Mouse (Mus musculus): ENCODE measurements around the gene Ola1. TPM values are rescaled to one million over a fixed set of nuclear protein-coding genes. Genes with fewer than 3 reads are reported as not detected.

The Ola1 gene
- polyA plus RNA-seq, 1 experiment: 8.2 TPM

- H3K4me3 ChIP-seq (ENCODE audit: insufficient read depth, low read depth, low read length): no peak overlapping the region
- H3K36me3 ChIP-seq (ENCODE audit: control insufficient read depth, insufficient read depth, low read length): no peaks in the 10 kb centered on the region
- no peak for DNase-seq
- H3K27ac ChIP-seq (ENCODE audit: insufficient read depth, low read depth, low read length): no peak overlapping the region
- H3K4me1 ChIP-seq (ENCODE audit: control insufficient read depth, insufficient read depth, low read length): no peaks in the 10 kb centered on the region
- no peaks in the 10 kb centered on the region for H3K27me3 ChIP-seq (replicated peaks; ENCODE audit: control insufficient read depth, insufficient read depth, low read length)
- WGBS: 91% methylated on average over 2 of the region's 2 CpGs
- TF ChIP-seq POLR2A (IDR thresholded peaks at IDR 0.05; ENCODE audit: low read depth, low read length) (no peak), CTCF (conservative IDR thresholded peaks at IDR 0.05; ENCODE audit: insufficient read depth, insufficient read length, low read depth, low read length) (no peak)
These were observed 161.1 kb downstream of the Ola1 start for GRCm38 (mm10) chr2:73057589-73057988.

- Histone ChIP-seq H3K27me3 (replicated peaks; ENCODE audit: control insufficient read depth, insufficient read depth, low read length) (no peaks in the 10 kb centered on the region), H3K36me3 (ENCODE audit: control insufficient read depth, insufficient read depth, low read length) (no peaks in the 10 kb centered on the region), H3K4me1 (ENCODE audit: control insufficient read depth, insufficient read depth, low read length) (no peaks in the 10 kb centered on the region), H3K27ac (ENCODE audit: insufficient read depth, low read depth, low read length) (no peak overlapping the region), H3K4me3 (ENCODE audit: insufficient read depth, low read depth, low read length) (no peak overlapping the region)
- WGBS: 75% methylated on average over 17 of the region's 17 CpGs
- no peak for DNase-seq
- TF ChIP-seq CTCF (conservative IDR thresholded peaks at IDR 0.05; ENCODE audit: insufficient read depth, insufficient read length, low read depth, low read length): no peak
- TF ChIP-seq POLR2A (IDR thresholded peaks at IDR 0.05; ENCODE audit: low read depth, low read length): no peak
These were observed 162.4 kb downstream of the Ola1 start for GRCm38 (mm10) chr2:73056090-73056956.

DNA sequence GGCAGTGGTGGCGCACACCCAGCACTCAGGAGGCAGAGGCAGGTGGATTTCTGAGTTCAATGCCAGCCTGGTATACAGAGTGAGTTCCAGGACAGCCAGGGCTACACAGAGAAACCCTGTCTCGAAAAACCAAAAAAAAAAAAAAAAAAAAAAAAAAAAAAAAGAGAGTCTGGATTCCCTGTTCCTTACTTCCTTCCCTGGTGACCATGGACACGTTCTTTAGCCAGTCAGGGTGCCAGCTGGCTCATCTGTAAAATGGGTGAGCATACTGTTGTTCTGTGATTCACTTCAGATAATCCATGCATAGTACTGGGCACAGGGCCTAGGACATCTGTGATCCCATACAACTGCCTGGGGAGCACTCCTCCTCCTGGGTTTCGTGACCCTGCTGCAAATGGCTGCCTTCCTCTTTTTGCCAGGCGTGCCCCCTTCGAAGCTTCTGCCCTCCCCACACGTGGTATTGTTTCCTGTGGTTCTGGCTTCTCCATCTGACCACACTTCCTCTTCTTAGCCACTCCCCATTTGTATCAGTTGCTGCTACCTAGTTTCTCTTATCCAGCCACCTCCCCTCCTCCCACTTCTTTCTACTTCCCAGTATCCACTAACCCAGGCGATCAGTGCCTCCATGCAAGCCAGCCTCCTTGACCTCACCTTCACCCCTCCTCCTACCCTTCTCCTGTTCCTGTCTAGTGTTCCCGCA, 164.8 kb downstream of the Ola1 start:
- 71% methylated on average over 9 of the region's 9 CpGs for WGBS
- DNase-seq: peak; percentile 33
- H3K4me3 ChIP-seq (ENCODE audit: insufficient read depth, low read depth, low read length): no peak overlapping the region
- no peaks in the 10 kb centered on the region for H3K4me1 ChIP-seq (ENCODE audit: control insufficient read depth, insufficient read depth, low read length)
- H3K27ac ChIP-seq (ENCODE audit: insufficient read depth, low read depth, low read length): no peak overlapping the region
- no peaks in the 10 kb centered on the region for H3K27me3 ChIP-seq (replicated peaks; ENCODE audit: control insufficient read depth, insufficient read depth, low read length)
- TF ChIP-seq POLR2A (IDR thresholded peaks at IDR 0.05; ENCODE audit: low read depth, low read length): no peak
- no peak for TF ChIP-seq CTCF (conservative IDR thresholded peaks at IDR 0.05; ENCODE audit: insufficient read depth, insufficient read length, low read depth, low read length)
- H3K36me3 ChIP-seq (ENCODE audit: control insufficient read depth, insufficient read depth, low read length): no peaks in the 10 kb centered on the region

GRCm38 (mm10) chr2:73050401-73050800, 168.3 kb downstream of the Ola1 start:
- 92% methylated on average over 8 of the region's 8 CpGs for WGBS
- no peak for TF ChIP-seq POLR2A (IDR thresholded peaks at IDR 0.05; ENCODE audit: low read depth, low read length)
- no peak for TF ChIP-seq CTCF (conservative IDR thresholded peaks at IDR 0.05; ENCODE audit: insufficient read depth, insufficient read length, low read depth, low read length)
- Histone ChIP-seq H3K4me3 (ENCODE audit: insufficient read depth, low read depth, low read length) (no peak overlapping the region), H3K27ac (ENCODE audit: insufficient read depth, low read depth, low read length) (no peak overlapping the region), H3K4me1 (ENCODE audit: control insufficient read depth, insufficient read depth, low read length) (no peaks in the 10 kb centered on the region), H3K36me3 (ENCODE audit: control insufficient read depth, insufficient read depth, low read length) (no peaks in the 10 kb centered on the region), H3K27me3 (replicated peaks; ENCODE audit: control insufficient read depth, insufficient read depth, low read length) (no peaks in the 10 kb centered on the region)
- DNase-seq: no peak

DNA sequence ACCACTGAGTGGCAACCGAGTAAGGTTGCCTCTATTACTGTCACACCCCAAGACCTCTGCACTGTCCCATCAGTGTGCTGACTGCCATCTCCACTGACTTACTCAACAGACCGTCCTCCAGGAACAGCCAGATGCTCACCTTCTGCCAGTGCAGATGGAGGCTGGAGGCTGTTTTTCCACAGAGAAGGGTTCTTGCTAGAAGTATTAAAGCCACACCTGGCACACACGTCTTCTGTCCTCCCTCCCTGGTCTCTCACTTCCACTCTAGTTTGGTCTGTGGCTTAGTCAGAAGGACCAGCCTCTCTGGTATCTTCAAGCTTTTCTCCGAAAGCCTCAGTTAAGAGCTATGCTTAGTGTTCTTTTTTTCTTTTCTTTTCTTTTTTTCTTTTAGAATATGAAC, 168.7 kb downstream of the Ola1 start:
- Histone ChIP-seq H3K4me1 (ENCODE audit: control insufficient read depth, insufficient read depth, low read length) (no peaks in the 10 kb centered on the region), H3K4me3 (ENCODE audit: insufficient read depth, low read depth, low read length) (no peak overlapping the region), H3K36me3 (ENCODE audit: control insufficient read depth, insufficient read depth, low read length) (no peaks in the 10 kb centered on the region), H3K27ac (ENCODE audit: insufficient read depth, low read depth, low read length) (no peak overlapping the region), H3K27me3 (replicated peaks; ENCODE audit: control insufficient read depth, insufficient read depth, low read length) (no peaks in the 10 kb centered on the region)
- TF ChIP-seq POLR2A (IDR thresholded peaks at IDR 0.05; ENCODE audit: low read depth, low read length) (no peak), CTCF (conservative IDR thresholded peaks at IDR 0.05; ENCODE audit: insufficient read depth, insufficient read length, low read depth, low read length) (no peak)
- 85% methylated on average over 4 of the region's 4 CpGs for WGBS
- no peak for DNase-seq

DNA sequence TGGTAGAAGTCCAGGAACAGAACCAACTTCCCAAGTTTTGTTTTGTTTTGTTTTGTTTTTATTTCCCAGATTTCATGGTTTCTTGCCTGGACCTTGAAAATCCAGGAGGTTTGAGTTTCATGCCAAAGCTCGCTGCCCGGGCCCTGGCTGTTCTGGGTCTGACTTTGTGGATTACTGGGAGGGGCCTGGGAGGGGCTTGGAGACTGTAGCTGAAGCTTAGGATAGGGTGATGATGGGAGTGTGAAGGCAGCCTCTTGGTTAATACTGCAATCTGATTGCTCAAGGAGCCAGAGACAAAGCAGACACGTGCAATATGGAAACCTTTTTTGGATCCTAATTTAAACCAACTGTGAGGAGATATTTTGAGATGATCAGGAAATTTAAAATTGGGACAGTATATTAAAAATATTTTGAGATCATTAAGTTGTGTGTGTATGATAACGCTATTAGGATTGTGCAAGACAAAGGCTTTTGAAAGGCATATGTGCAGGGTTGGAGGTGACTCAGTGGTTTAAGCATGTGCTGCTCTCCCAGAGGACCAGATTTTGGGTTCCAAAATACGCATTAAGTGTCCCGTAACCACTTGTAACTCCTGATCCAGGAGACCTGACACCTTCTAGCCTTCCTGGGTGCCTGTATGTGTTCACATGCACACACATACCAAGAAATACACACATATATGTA, 169.6 kb downstream of the Ola1 start:
- TF ChIP-seq CTCF (conservative IDR thresholded peaks at IDR 0.05; ENCODE audit: insufficient read depth, insufficient read length, low read depth, low read length) (no peak), POLR2A (IDR thresholded peaks at IDR 0.05; ENCODE audit: low read depth, low read length) (no peak)
- no peak overlapping the region for H3K4me3 ChIP-seq (ENCODE audit: insufficient read depth, low read depth, low read length)
- no peaks in the 10 kb centered on the region for H3K4me1 ChIP-seq (ENCODE audit: control insufficient read depth, insufficient read depth, low read length)
- no peaks in the 10 kb centered on the region for H3K36me3 ChIP-seq (ENCODE audit: control insufficient read depth, insufficient read depth, low read length)
- no peaks in the 10 kb centered on the region for H3K27me3 ChIP-seq (replicated peaks; ENCODE audit: control insufficient read depth, insufficient read depth, low read length)
- H3K27ac ChIP-seq (ENCODE audit: insufficient read depth, low read depth, low read length): no peak overlapping the region
- DNase-seq: no peak
- 72% methylated on average over 6 of the region's 6 CpGs for WGBS

Measured in kidney, adult 2 months (tissue).